Mouse (Mus musculus) brain, embryonic 18.5 days (tissue): ENCODE results near the gene Fam118b.

Experiments used
- DNase-seq: peaks from one replicate; pipeline ENCODE4 v3.0.0-alpha.2; 2012; ENCODE audit warnings: low read depth, low spot score

Gene Fam118b

GRCm38 (mm10) chr9:35264509-35264908, 3.1 kb downstream of the Fam118b start:
- no peak for DNase-seq

DNA sequence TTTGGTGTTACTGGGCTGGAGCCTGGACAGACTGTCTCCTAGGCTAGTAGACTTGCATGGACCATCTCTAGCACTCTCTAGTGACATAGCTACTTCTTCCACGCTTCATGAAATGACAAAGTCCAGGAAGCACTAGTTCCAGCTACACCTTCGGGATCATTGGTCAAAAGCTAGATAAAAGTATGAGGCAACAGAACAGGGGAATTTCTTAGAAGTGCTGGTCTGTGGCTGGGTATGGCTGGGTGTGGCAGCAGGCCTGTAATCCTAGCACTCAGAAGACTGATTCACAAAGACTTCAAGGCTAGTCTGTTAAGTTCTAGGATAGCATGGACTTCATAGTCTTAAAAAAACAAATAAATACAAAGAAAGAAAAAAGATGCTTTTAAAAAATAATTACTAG, 4.2 kb downstream of the Fam118b start:
- DNase-seq, result no peak

DNA sequence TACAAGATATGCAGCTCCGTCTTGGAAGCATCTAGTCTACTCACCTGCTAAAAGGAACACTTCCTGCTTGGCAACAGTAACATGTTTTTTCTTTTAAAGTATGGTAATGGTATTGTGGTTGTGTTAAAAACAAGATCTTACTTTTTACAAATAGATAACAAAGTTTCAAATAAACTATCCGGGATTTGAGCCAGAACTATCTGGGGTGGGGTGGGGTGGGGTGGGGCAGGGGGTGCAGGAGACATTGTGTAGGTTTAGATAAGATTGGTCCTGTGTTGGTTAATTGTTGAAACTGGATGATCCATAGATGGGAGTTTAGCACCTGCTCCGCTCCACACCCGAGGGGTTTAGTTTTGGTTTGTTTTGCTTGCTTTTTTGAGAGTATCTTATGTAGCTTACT, 5.2 kb downstream of the Fam118b start:
- DNase-seq, result no peak

- DNase-seq, result no peak
These were observed 10.2 kb downstream of the Fam118b start for GRCm38 (mm10) chr9:35257365-35257764.

- DNase-seq, result no peak
These were observed 18.1 kb downstream of the Fam118b start for GRCm38 (mm10) chr9:35249476-35249875.

- no peak for DNase-seq
These were observed 20.2 kb downstream of the Fam118b start for GRCm38 (mm10) chr9:35247405-35247804.

GRCm38 (mm10) chr9:35239734-35240133, 27.9 kb downstream of the Fam118b start:
- DNase-seq, result no peak

DNA sequence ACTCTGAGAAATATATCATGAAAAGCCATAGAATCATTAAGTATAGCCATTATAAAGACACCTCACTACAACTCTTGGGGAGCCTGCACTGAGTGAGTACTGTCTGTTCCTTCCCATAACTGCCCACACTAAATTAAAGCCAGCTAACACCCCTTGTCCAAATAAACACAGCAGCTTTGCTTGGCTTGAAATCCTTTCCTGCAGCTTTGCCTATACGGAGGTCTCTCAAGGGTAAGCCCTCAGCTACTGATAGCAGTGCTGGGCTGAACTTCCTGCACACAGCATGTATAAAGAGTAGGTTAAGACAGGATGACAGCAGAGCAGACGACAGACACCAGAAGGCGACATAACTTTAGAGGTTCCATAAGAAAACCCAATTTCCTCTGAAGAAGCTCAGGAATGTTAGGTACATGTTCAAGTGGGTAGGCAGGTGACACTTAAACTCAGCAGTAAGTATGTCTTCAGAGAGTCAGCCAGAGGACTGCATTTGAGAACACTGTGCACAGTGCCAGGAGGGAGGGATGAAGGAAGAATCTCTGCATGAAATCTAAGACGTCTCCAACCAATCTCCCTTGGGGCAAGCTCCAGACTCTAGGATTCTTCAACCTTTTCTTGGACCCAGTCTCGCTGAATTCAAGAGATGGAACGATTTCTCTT, 28.6 kb downstream of the Fam118b start:
- DNase-seq, result no peak

GRCm38 (mm10) chr9:35238371-35238770, 29.2 kb downstream of the Fam118b start:
- no peak for DNase-seq

- DNase-seq, result peak; percentile 22
These were observed 31.6 kb downstream of the Fam118b start for GRCm38 (mm10) chr9:35235996-35236395.

- no peak for DNase-seq
These were observed 38.9 kb downstream of the Fam118b start for GRCm38 (mm10) chr9:35228671-35229070.

- no peak for DNase-seq
These were observed 44.1 kb downstream of the Fam118b start for GRCm38 (mm10) chr9:35223466-35223865.

GRCm38 (mm10) chr9:35217963-35218362, 49.6 kb downstream of the Fam118b start:
- no peak for DNase-seq

DNA sequence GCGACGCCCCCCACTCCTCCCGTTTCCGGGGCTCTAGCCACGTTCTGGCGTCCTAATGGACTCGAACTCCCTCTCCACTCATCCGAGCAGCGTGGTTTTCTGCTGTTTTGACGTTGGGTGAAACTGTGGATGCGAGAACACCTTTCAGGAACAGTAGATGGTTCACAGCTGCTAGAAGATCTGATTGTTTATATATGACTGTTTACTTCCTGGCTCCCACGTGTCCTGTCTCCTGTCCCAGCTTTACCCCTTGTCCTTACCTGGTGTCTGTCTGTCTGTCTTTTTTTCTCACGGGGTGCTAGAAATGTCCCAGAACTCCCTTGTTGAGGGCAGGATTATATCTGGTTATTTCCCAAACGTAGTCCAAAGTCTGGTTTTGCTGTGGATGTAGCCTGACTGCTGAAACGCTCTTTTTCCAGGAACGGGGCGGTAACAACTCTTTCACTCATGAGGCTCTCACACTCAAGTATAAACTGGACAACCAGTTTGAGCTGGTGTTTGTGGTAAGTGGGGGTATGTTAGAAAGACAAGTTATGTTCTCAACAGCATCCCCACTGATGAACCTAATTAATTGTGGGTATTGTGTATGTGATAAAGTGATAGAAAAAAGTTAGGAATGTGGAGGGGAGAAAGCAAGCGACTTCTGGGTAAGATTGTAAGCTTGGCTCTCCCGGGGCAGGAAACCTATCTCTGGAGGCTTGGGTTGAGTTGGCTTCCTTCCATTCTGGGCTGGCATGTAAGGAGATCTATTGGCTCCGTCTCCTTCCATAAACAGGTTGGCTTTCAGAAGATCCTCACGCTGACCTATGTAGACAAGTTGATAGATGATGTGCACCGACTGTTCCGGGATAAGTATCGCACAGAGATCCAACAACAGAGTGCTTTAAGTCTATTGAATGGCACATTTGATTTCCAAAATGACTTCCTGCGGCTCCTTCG, 55.8 kb downstream of the Fam118b start:
- no peak for DNase-seq

GRCm38 (mm10) chr9:35210542-35211474, 56.8 kb downstream of the Fam118b start, which contains the start of gene Foxred1:
Foxred1 (minus strand) TSS chr9:35211055.
- peak; percentile 99 for DNase-seq

DNA sequence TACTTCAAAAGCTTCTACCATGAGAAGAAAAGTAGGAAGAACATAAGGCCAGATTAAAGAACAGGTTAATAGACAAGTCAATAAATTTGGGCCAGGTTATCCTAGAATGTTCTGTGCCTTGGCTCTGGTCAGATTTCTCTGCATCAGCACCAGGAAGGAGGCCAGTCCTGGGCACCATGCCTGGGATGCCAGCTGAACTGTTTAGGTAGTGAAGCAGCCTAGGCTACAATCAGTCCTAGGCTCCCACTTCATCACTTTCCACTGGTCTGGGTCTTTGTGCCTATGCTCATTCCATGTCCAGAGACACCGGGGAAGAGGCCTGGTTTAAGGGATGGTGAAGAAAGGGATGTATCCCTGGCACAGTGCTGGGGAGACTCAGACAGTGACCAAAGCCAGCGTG, 63.2 kb downstream of the Fam118b start:
- DNase-seq, result no peak

GRCm38 (mm10) chr9:35203536-35203935, 64.1 kb downstream of the Fam118b start:
- DNase-seq, result no peak

DNA sequence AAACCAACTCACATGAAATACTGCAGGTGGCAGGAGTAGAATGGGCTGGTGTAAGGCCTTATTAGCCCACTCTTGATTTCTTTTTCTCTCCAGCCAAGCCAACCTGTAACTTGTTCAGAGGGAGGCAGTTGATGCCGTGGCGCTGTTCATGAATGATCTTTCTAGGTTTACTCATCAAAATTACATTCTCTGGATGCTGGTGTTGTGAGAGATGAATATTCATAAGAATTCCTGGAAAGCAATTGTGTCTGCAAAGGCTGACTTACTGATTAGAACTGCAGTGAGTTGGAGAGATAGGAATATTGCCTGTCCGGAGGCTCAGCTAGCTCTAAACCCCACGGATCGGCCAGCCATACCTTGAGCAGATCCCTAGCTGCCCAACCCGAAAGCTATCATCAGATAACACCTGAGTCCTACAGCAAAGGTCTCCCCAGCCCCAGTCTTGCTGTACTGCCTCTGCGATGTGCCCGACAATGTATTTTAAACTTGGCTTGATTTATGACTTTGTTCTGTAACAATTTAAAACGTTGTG, 67.0 kb downstream of the Fam118b start:
- no peak for DNase-seq

GRCm38 (mm10) chr9:35199772-35200471, 67.7 kb downstream of the Fam118b start, which contains the start of the genes Srpr and Tirap:
Srpr (plus strand) TSS chr9:35200175.
Tirap (minus strand) TSS chr9:35200291.
- no peak for DNase-seq

DNA sequence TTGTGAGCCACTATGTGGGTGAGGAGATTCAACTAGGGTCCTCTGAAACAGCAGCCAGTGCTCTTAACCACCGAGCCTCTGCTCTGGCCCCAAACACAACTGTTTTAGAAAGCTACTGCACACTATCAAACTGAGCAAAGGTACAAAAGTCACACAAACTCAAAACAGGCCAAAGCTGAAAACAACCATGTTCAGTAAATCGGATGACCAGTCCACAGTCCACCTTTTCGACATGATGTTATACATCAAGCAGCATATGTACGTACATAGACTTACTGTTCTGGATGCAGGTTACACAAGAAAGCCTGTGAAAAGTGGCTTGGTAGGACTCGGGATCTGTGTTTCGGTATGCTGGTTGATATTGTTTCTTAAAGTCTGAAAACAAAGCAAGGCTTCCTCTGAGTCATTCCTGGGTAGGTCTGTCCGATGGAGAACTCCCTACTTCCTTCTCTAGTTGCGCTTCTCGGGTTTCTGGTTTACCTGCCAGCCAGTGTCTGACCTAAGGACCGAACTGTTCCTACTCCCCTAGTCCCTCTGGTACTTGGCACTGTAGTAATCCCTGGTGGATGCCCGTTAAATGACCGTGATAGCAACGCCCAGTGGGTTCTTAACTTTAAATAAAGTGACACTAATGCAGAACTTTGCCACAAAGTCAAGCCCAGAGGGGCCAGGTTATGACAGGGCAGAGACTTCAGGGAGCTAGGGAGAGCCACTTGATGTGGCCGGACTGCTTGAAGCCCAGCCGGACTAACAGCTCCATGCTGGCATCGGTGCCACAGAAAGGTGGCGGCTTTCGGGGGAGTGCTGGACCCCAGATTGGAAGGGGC, 68.4 kb downstream of the Fam118b start:
- no peak for DNase-seq
